Mouse (Mus musculus): ENCODE measurements at regions not wholly inside any gene's neighbourhood (a gene's known extent, or its start where the extent isn't known, plus 50 kb on each side); places are given as distances from the start of the nearest gene placed in this dataset.

GRCm38 (mm10) chr17:72691630-72692029 lies 87.2 kb upstream of the Alk start:
- Histone ChIP-seq H3K4me2 (ENCODE audit: low read length) (no peak overlapping the region), H3K27ac (ENCODE audit: low read length) (no peak overlapping the region), H3K4me1 (replicated peaks; ENCODE audit: control insufficient read depth, insufficient read depth, low read length) (no peaks in the 10 kb centered on the region), H3K9me3 (ENCODE audit: control insufficient read depth, low read length) (no peaks in the 10 kb centered on the region), H3K9ac (replicated peaks; ENCODE audit: low read depth, low read length) (no peak overlapping the region), H3K36me3 (ENCODE audit: control insufficient read depth, insufficient read depth) (no peaks in the 10 kb centered on the region), H3K4me3 (replicated peaks; ENCODE audit: low read length) (no peak overlapping the region), H3K27me3 (replicated peaks; ENCODE audit: control insufficient read depth, insufficient read depth, low read length) (no peaks in the 10 kb centered on the region)
- ATAC-seq: no peak
- 85% methylated on average over 7 of the region's 7 CpGs for WGBS

DNA sequence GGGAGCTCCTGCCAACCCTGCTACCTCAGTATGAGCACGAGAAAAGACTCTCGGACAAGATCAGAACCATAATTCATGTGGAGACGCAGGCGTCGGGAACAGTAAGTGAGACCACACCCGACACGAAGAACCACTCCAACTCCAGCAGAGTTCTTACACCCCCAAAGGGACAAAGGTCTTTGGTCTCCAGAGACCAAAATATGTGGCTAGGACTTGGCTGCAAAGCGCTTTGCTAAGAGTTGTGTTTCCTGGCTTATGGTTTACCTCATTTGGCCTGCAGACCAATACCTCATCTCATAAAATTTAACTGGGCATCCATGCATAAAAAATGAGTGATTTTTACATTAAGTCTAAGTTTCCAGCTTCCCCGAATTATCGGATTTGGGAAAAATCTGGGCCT lies 85.2 kb upstream of the Alk start:
- Histone ChIP-seq H3K9ac (replicated peaks; ENCODE audit: low read depth, low read length) (no peak overlapping the region), H3K4me1 (replicated peaks; ENCODE audit: control insufficient read depth, insufficient read depth, low read length) (no peaks in the 10 kb centered on the region), H3K27ac (ENCODE audit: low read length) (no peak overlapping the region), H3K9me3 (ENCODE audit: control insufficient read depth, low read length) (no peaks in the 10 kb centered on the region), H3K4me2 (ENCODE audit: low read length) (no peak overlapping the region), H3K27me3 (replicated peaks; ENCODE audit: control insufficient read depth, insufficient read depth, low read length) (no peaks in the 10 kb centered on the region), H3K4me3 (replicated peaks; ENCODE audit: low read length) (no peak overlapping the region), H3K36me3 (ENCODE audit: control insufficient read depth, insufficient read depth) (no peaks in the 10 kb centered on the region)
- whole genome bisulfite sequencing: 95% methylated on average over 10 of the region's 10 CpGs
- ATAC-seq: no peak

- no peaks in the 10 kb centered on the region for H3K4me1 ChIP-seq (replicated peaks; ENCODE audit: control insufficient read depth, insufficient read depth, low read length)
- no peaks in the 10 kb centered on the region for H3K36me3 ChIP-seq (ENCODE audit: control insufficient read depth, insufficient read depth)
- no peak for ATAC-seq
- H3K9me3 ChIP-seq (ENCODE audit: control insufficient read depth, low read length): no peaks in the 10 kb centered on the region
- 91% methylated on average over 8 of the region's 8 CpGs for WGBS
- H3K27ac ChIP-seq (ENCODE audit: low read length): no peak overlapping the region
- no peak overlapping the region for H3K9ac ChIP-seq (replicated peaks; ENCODE audit: low read depth, low read length)
- H3K4me3 ChIP-seq (replicated peaks; ENCODE audit: low read length): no peak overlapping the region
- H3K4me2 ChIP-seq (ENCODE audit: low read length): no peak overlapping the region
- H3K27me3 ChIP-seq (replicated peaks; ENCODE audit: control insufficient read depth, insufficient read depth, low read length): no peaks in the 10 kb centered on the region
Measured at GRCm38 (mm10) chr17:72688800-72689199, 84.4 kb upstream of the Alk start.

DNA sequence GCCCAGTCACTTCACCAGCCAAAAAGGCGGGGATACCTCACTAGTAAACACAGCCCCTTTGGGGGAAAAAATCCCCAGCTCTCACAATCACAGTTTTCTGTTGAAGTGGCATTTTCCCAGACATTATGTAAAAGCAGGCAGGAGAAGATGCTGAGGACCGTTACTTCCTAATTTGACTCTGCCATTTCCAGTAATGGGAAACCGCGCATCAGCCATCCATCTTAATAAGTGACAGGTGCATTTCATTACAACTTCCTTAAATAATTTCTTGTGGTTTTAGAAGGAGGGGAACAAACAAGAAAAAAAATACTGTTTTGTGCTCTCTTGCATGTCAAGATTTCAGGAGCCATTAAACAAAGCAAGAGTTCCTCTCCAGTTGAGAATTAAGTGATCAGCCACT lies 70.2 kb upstream of the Alk start:
- ATAC-seq: no peak
- Histone ChIP-seq H3K27me3 (replicated peaks; ENCODE audit: control insufficient read depth, insufficient read depth, low read length) (no peaks in the 10 kb centered on the region), H3K4me2 (ENCODE audit: low read length) (no peak overlapping the region), H3K27ac (ENCODE audit: low read length) (no peak overlapping the region), H3K4me1 (replicated peaks; ENCODE audit: control insufficient read depth, insufficient read depth, low read length) (no peaks in the 10 kb centered on the region), H3K4me3 (replicated peaks; ENCODE audit: low read length) (no peak overlapping the region), H3K9me3 (ENCODE audit: control insufficient read depth, low read length) (no peaks in the 10 kb centered on the region), H3K36me3 (ENCODE audit: control insufficient read depth, insufficient read depth) (no peaks in the 10 kb centered on the region), H3K9ac (replicated peaks; ENCODE audit: low read depth, low read length) (no peak overlapping the region)
- 84% methylated on average over 4 of the region's 4 CpGs for WGBS

DNA sequence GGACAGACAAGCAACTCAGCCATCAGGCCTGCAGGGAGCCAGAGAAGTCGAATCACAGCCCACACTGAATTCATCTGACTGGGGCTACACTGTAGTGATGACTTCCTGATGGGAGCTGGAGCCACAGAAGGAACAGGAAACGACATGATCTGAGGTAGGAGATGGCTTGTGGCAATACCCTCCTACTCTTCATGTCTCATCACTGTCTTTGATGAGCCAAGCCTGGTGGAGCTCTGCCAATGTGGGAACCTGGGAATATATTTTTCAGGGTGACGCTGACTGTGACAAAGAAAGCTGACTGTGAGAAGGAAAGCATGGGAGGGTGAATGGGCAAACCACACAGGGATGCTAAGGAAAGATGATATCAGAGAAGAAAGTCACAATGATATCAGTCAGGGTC lies 67.6 kb upstream of the Alk start:
- H3K36me3 ChIP-seq (ENCODE audit: control insufficient read depth, insufficient read depth): no peaks in the 10 kb centered on the region
- 66% methylated on average over 3 of the region's 3 CpGs for WGBS
- no peaks in the 10 kb centered on the region for H3K4me1 ChIP-seq (replicated peaks; ENCODE audit: control insufficient read depth, insufficient read depth, low read length)
- no peak overlapping the region for H3K4me2 ChIP-seq (ENCODE audit: low read length)
- ATAC-seq: no peak
- H3K9ac ChIP-seq (replicated peaks; ENCODE audit: low read depth, low read length): no peak overlapping the region
- no peak overlapping the region for H3K27ac ChIP-seq (ENCODE audit: low read length)
- no peaks in the 10 kb centered on the region for H3K9me3 ChIP-seq (ENCODE audit: control insufficient read depth, low read length)
- no peak overlapping the region for H3K4me3 ChIP-seq (replicated peaks; ENCODE audit: low read length)
- H3K27me3 ChIP-seq (replicated peaks; ENCODE audit: control insufficient read depth, insufficient read depth, low read length): no peaks in the 10 kb centered on the region

DNA sequence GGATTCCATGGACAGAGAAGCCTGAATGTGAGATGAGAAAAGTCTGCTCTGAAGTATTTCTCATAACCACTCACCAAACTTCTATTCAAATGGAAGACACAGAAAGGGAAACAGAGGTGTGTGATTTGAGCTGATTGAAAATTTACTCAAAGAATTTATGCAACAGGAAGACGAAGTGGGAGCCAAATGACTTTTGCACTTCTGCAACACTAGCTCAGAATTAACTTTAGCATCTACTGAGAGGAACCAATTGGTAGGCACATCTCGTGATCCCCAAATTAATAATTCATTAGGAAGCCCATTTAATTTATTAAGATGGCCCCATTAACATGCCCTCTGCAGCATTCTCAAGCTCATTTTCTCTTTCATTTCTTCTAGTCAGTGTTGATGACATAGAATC lies 62.5 kb upstream of the Alk start:
- Histone ChIP-seq H3K27ac (ENCODE audit: low read length) (no peak overlapping the region), H3K4me3 (replicated peaks; ENCODE audit: low read length) (no peak overlapping the region), H3K4me2 (ENCODE audit: low read length) (no peak overlapping the region), H3K36me3 (ENCODE audit: control insufficient read depth, insufficient read depth) (no peaks in the 10 kb centered on the region), H3K9ac (replicated peaks; ENCODE audit: low read depth, low read length) (no peak overlapping the region), H3K4me1 (replicated peaks; ENCODE audit: control insufficient read depth, insufficient read depth, low read length) (no peaks in the 10 kb centered on the region), H3K27me3 (replicated peaks; ENCODE audit: control insufficient read depth, insufficient read depth, low read length) (no peaks in the 10 kb centered on the region), H3K9me3 (ENCODE audit: control insufficient read depth, low read length) (no peaks in the 10 kb centered on the region)
- no peak for ATAC-seq
- 75% methylated on average over 2 of the region's 2 CpGs for WGBS

DNA sequence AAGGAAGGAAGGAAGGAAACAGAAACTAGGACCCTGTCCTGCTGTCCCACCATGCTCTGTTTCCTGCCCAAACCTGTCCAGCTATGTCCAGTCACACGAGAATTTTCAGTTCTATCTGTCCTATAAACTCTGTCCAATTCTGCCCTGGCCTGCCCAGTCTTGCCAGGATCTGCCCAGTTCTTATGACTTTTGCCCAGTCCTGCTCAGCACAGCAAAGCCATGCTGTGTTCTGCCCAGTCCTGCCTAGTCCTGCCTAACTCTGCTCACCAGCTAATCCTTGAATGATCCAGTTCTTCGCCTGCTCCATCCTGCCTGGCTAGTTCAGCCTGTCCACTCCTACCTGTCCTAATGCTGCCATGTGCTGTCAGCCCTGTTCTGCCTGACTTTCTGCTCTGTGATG lies 57.3 kb upstream of the Alk start:
- no peak overlapping the region for H3K4me2 ChIP-seq (ENCODE audit: low read length)
- 80% methylated on average over 2 of the region's 2 CpGs for WGBS
- H3K27ac ChIP-seq (ENCODE audit: low read length): no peak overlapping the region
- no peaks in the 10 kb centered on the region for H3K27me3 ChIP-seq (replicated peaks; ENCODE audit: control insufficient read depth, insufficient read depth, low read length)
- H3K9me3 ChIP-seq (ENCODE audit: control insufficient read depth, low read length): no peaks in the 10 kb centered on the region
- no peak overlapping the region for H3K4me3 ChIP-seq (replicated peaks; ENCODE audit: low read length)
- H3K36me3 ChIP-seq (ENCODE audit: control insufficient read depth, insufficient read depth): no peaks in the 10 kb centered on the region
- ATAC-seq: no peak
- H3K4me1 ChIP-seq (replicated peaks; ENCODE audit: control insufficient read depth, insufficient read depth, low read length): no peaks in the 10 kb centered on the region
- H3K9ac ChIP-seq (replicated peaks; ENCODE audit: low read depth, low read length): no peak overlapping the region

- 75% methylated on average over 6 of the region's 6 CpGs for WGBS
- no peaks in the 10 kb centered on the region for H3K36me3 ChIP-seq (ENCODE audit: control insufficient read depth, insufficient read depth)
- no peaks in the 10 kb centered on the region for H3K27me3 ChIP-seq (replicated peaks; ENCODE audit: control insufficient read depth, insufficient read depth, low read length)
- no peaks in the 10 kb centered on the region for H3K9me3 ChIP-seq (ENCODE audit: control insufficient read depth, low read length)
- H3K4me2 ChIP-seq (ENCODE audit: low read length): no peak overlapping the region
- no peak overlapping the region for H3K9ac ChIP-seq (replicated peaks; ENCODE audit: low read depth, low read length)
- no peak for ATAC-seq
- no peak overlapping the region for H3K4me3 ChIP-seq (replicated peaks; ENCODE audit: low read length)
- H3K27ac ChIP-seq (ENCODE audit: low read length): no peak overlapping the region
- no peaks in the 10 kb centered on the region for H3K4me1 ChIP-seq (replicated peaks; ENCODE audit: control insufficient read depth, insufficient read depth, low read length)
Measured at GRCm38 (mm10) chr17:72658744-72659143, 54.3 kb upstream of the Alk start.

- Histone ChIP-seq H3K27me3 (replicated peaks; ENCODE audit: control insufficient read depth, insufficient read depth, low read length) (no peaks in the 10 kb centered on the region), H3K9ac (replicated peaks; ENCODE audit: low read depth, low read length) (no peak overlapping the region), H3K4me1 (replicated peaks; ENCODE audit: control insufficient read depth, insufficient read depth, low read length) (no peaks in the 10 kb centered on the region), H3K4me2 (ENCODE audit: low read length) (no peak overlapping the region), H3K36me3 (ENCODE audit: control insufficient read depth, insufficient read depth) (no peaks in the 10 kb centered on the region), H3K4me3 (replicated peaks; ENCODE audit: low read length) (no peak overlapping the region), H3K9me3 (ENCODE audit: control insufficient read depth, low read length) (no peaks in the 10 kb centered on the region), H3K27ac (ENCODE audit: low read length) (no peak overlapping the region)
- WGBS: 53% methylated on average over 8 of the region's 8 CpGs
- no peak for ATAC-seq
Measured at GRCm38 (mm10) chr17:72657826-72658225, 53.4 kb upstream of the Alk start.
